Mouse (Mus musculus) limb, embryonic 14.5 days (tissue): ENCODE data around the gene Vmn1r88. TPM values are rescaled to one million over a fixed set of nuclear protein-coding genes. Genes with fewer than 3 reads are reported as not detected.

Experiments used
- ATAC-seq: fragments of 200-750 bp; cut with Nextera tagmentation; 2 replicates; pipeline ENCODE4 v1.8.0; 2017; ENCODE audit warnings: low read depth, moderate number of reproducible peaks, moderate TSS enrichment; ENCODE audit not compliant: low FRiP score
- DNase-seq: peaks from one replicate; pipeline ENCODE4 v3.0.0-alpha.2; 2015; ENCODE audit warnings: low spot score
- H3K27ac ChIP-seq: fragments of 300-500 bp; sonication (generic); replicated peaks from 2 replicates; pipeline ENCODE4 v1.5.1; 2014; ENCODE audit warnings: low read depth, mild to moderate bottlenecking, low read length, moderate library complexity, mixed read lengths
- H3K27me3 ChIP-seq: fragments of 300-500 bp; sonication (generic); 2 replicates; pipeline ENCODE4 v1.6.1; 2014; ENCODE audit warnings: low read length, mixed read lengths; ENCODE audit not compliant: control insufficient read depth, insufficient read depth
- H3K36me3 ChIP-seq: fragments of 300-500 bp; sonication (generic); 2 replicates; pipeline ENCODE4 v1.6.1; 2014; ENCODE audit warnings: mild to moderate bottlenecking, low read length, moderate library complexity, mixed read lengths; ENCODE audit not compliant: control insufficient read depth, insufficient read depth
- H3K4me1 ChIP-seq: fragments of 300-500 bp; sonication (generic); 2 replicates; pipeline ENCODE4 v1.6.1; 2014; ENCODE audit warnings: antibody characterized with exemption, low read length, mixed read lengths; ENCODE audit not compliant: control insufficient read depth, insufficient read depth
- H3K4me2 ChIP-seq: fragments of 300-500 bp; sonication (generic); replicated peaks from 2 replicates; pipeline ENCODE4 v1.6.1; 2014; ENCODE audit warnings: low read depth, mild to moderate bottlenecking, low read length, moderate library complexity; ENCODE audit not compliant: severe bottlenecking
- H3K4me3 ChIP-seq: fragments of 300-500 bp; sonication (generic); replicated peaks from 2 replicates; pipeline ENCODE4 v1.5.1; 2014; ENCODE audit warnings: low read length
- H3K9ac ChIP-seq: fragments of 300-500 bp; sonication (generic); 2 replicates; pipeline ENCODE4 v1.6.1; 2014; ENCODE audit warnings: mild to moderate bottlenecking, low read depth, low read length, moderate library complexity; ENCODE audit not compliant: severe bottlenecking
- H3K9me3 ChIP-seq: fragments of 300-500 bp; sonication (generic); 2 replicates; pipeline ENCODE4 v1.6.1; 2016; ENCODE audit warnings: low read length; ENCODE audit not compliant: control insufficient read depth
- POLR2A ChIP-seq: fragments of 200-500 bp; IDR thresholded peaks from 2 replicates; pipeline ENCODE4 v1.8.0; 2012; ENCODE audit warnings: inconsistent platforms, mild to moderate bottlenecking, moderate library complexity, borderline replicate concordance; ENCODE audit not compliant: insufficient read depth, insufficient read length; ENCODE audit errors: extremely low read depth
- WGBS: fragments of 180-500 bp; shearing (Covaris S2); extraction: QIAGEN DNeasy Blood & Tissue Kit; methylation state at CpG from one replicate; pipeline ENCODE4 v1.1.7; 2014; 5-methylcytosine and 5-hydroxymethylcytosine counted together
- polyA plus RNA-seq, 2 experiments: library from polyadenylated mRNA; depleted of rRNA in 1 of 2; stranded (reverse) in 1 of 2; unstranded in 1 of 2; fragments of >200 nt; fragmentation: Nextera tagmentation in 1 of 2; extraction: Ambion mirVana in 1 of 2; gene quantifications; 2 replicates each; pipeline versions ENCODE4 v1.2.1 to v1.2.3; 2012 to 2014

Gene Vmn1r88
- polyA plus RNA-seq, 2 experiments, result 0.01 TPM; not detected in 1

- H3K4me3 ChIP-seq, result no peak within 1 kb of the TSS
- WGBS, result 75% methylated on average over 1 of the region's 1 CpGs
- H3K27ac ChIP-seq, result no peak within 1 kb of the TSS
- no peak within 1 kb of the TSS for H3K9ac ChIP-seq
- H3K4me2 ChIP-seq, result no peak within 1 kb of the TSS
- DNase-seq, result no peak
- H3K4me1 ChIP-seq, result no peaks in the 10 kb centered on the region
- no peaks in the 10 kb centered on the region for H3K9me3 ChIP-seq
- TF ChIP-seq POLR2A, result no peak
- ATAC-seq, result no peak
- H3K27me3 ChIP-seq, result no peaks in the 10 kb centered on the region
- no peaks in the 10 kb centered on the region for H3K36me3 ChIP-seq
Measured at GRCm38 (mm10) chr7:13140057-13140456, 19.3 kb upstream of the Vmn1r88 start, which contains the start of gene Vmn1r87. Vmn1r87 (minus strand) TSS chr7:13140157.

GRCm38 (mm10) chr7:13212720-13213119, 53.4 kb downstream of the Vmn1r88 start, which contains the start of gene Vmn1r89:
Vmn1r89 (plus strand) TSS chr7:13213020.
- Histone ChIP-seq H3K9me3 (no peaks in the 10 kb centered on the region), H3K4me2 (no peak within 1 kb of the TSS), H3K4me1 (no peaks in the 10 kb centered on the region), H3K27ac (no peak within 1 kb of the TSS), H3K9ac (no peak within 1 kb of the TSS), H3K36me3 (no peaks in the 10 kb centered on the region), H3K27me3 (no peaks in the 10 kb centered on the region), H3K4me3 (no peak within 1 kb of the TSS)
- DNase-seq, result no peak
- no peak for TF ChIP-seq POLR2A
- no peak for ATAC-seq

Other genes with a start within 250 kb of the Vmn1r88 start
- gene Rps5, start 237.3 kb upstream of the Vmn1r88 start, polyA plus RNA-seq (2012; rRNA removed), result 3,045 and 3,888 TPM in 2 replicates
- gene Rps5, start 237.3 kb upstream of the Vmn1r88 start, polyA plus RNA-seq (2014; fragmentation: Nextera tagmentation; extraction: Ambion mirVana), result 1,462 and 1,509 TPM in 2 replicates
- 1.8 and 2.3 TPM in 2 replicates for gene Rnf225, start 232.2 kb upstream of the Vmn1r88 start, polyA plus RNA-seq (2012; rRNA removed)
- gene Rnf225, start 232.2 kb upstream of the Vmn1r88 start, polyA plus RNA-seq (2014; fragmentation: Nextera tagmentation; extraction: Ambion mirVana), result 0.83 and 0.86 TPM in 2 replicates
- gene Zfp324, start 193.7 kb upstream of the Vmn1r88 start, polyA plus RNA-seq (2012; rRNA removed), result 9.8 and 12.0 TPM in 2 replicates
- gene Zfp324, start 193.7 kb upstream of the Vmn1r88 start, polyA plus RNA-seq (2014; fragmentation: Nextera tagmentation; extraction: Ambion mirVana), result 9.5 and 11.4 TPM in 2 replicates
- gene Zfp446, start 181.7 kb upstream of the Vmn1r88 start, polyA plus RNA-seq (2012; rRNA removed), result 10.1 and 12.5 TPM in 2 replicates
- 3.5 and 5.4 TPM in 2 replicates for gene Zfp446, start 181.7 kb upstream of the Vmn1r88 start, polyA plus RNA-seq (2014; fragmentation: Nextera tagmentation; extraction: Ambion mirVana)
- gene Slc27a5, start 161.4 kb upstream of the Vmn1r88 start, polyA plus RNA-seq (2012; rRNA removed), result 0.23 and 0.26 TPM in 2 replicates
- gene Slc27a5, start 161.4 kb upstream of the Vmn1r88 start, polyA plus RNA-seq (2014; fragmentation: Nextera tagmentation; extraction: Ambion mirVana), result not detected in 2 replicates
- gene Trim28, start 160.5 kb upstream of the Vmn1r88 start, polyA plus RNA-seq (2012; rRNA removed), result 610 and 816 TPM in 2 replicates
- gene Trim28, start 160.5 kb upstream of the Vmn1r88 start, polyA plus RNA-seq (2014; fragmentation: Nextera tagmentation; extraction: Ambion mirVana), result 408 and 456 TPM in 2 replicates
- 29.3 and 46.7 TPM in 2 replicates for gene Zbtb45, start 149.5 kb upstream of the Vmn1r88 start, polyA plus RNA-seq (2012; rRNA removed)
- 25.5 and 25.8 TPM in 2 replicates for gene Zbtb45, start 149.5 kb upstream of the Vmn1r88 start, polyA plus RNA-seq (2014; fragmentation: Nextera tagmentation; extraction: Ambion mirVana)
- 97.3 and 151 TPM in 2 replicates for gene Chmp2a, start 124.8 kb upstream of the Vmn1r88 start, polyA plus RNA-seq (2012; rRNA removed)
- 164 TPM in 2 replicates for gene Chmp2a, start 124.8 kb upstream of the Vmn1r88 start, polyA plus RNA-seq (2014; fragmentation: Nextera tagmentation; extraction: Ambion mirVana)
- 294 and 308 TPM in 2 replicates for gene Ube2m, start 121.3 kb upstream of the Vmn1r88 start, polyA plus RNA-seq (2012; rRNA removed)
- 159 and 165 TPM in 2 replicates for gene Ube2m, start 121.3 kb upstream of the Vmn1r88 start, polyA plus RNA-seq (2014; fragmentation: Nextera tagmentation; extraction: Ambion mirVana)
- 5.3 and 7.1 TPM in 2 replicates for gene Mzf1, start 104.8 kb upstream of the Vmn1r88 start, polyA plus RNA-seq (2012; rRNA removed)
- gene Mzf1, start 104.8 kb upstream of the Vmn1r88 start, polyA plus RNA-seq (2014; fragmentation: Nextera tagmentation; extraction: Ambion mirVana), result 1.9 and 2.5 TPM in 2 replicates
- gene Vmn1r85, start 64.4 kb upstream of the Vmn1r88 start, polyA plus RNA-seq (2012; rRNA removed), result 0.01 TPM in 1 of 2 replicates, not detected in the other
- gene Vmn1r85, start 64.4 kb upstream of the Vmn1r88 start, polyA plus RNA-seq (2014; fragmentation: Nextera tagmentation; extraction: Ambion mirVana), result not detected in 2 replicates
- gene Vmn1r86, start 39.7 kb upstream of the Vmn1r88 start, polyA plus RNA-seq (2012; rRNA removed), result not detected in 2 replicates
- gene Vmn1r86, start 39.7 kb upstream of the Vmn1r88 start, polyA plus RNA-seq (2014; fragmentation: Nextera tagmentation; extraction: Ambion mirVana), result not detected in 2 replicates
- gene Vmn1r87, start 19.4 kb upstream of the Vmn1r88 start, polyA plus RNA-seq (2012; rRNA removed), result not detected in 2 replicates
- gene Vmn1r87, start 19.4 kb upstream of the Vmn1r88 start, polyA plus RNA-seq (2014; fragmentation: Nextera tagmentation; extraction: Ambion mirVana), result not detected in 2 replicates
- not detected in 2 replicates for gene Vmn1r89, start 53.5 kb downstream of the Vmn1r88 start, polyA plus RNA-seq (2012; rRNA removed)
- not detected in 2 replicates for gene Vmn1r89, start 53.5 kb downstream of the Vmn1r88 start, polyA plus RNA-seq (2014; fragmentation: Nextera tagmentation; extraction: Ambion mirVana)
- gene Lig1, start 117.7 kb downstream of the Vmn1r88 start, polyA plus RNA-seq (2012; rRNA removed), result 65.2 and 75.9 TPM in 2 replicates
- 88.2 and 104 TPM in 2 replicates for gene Lig1, start 117.7 kb downstream of the Vmn1r88 start, polyA plus RNA-seq (2014; fragmentation: Nextera tagmentation; extraction: Ambion mirVana)
- 9.7 and 14.9 TPM in 2 replicates for gene Zswim9, start 119.2 kb downstream of the Vmn1r88 start, polyA plus RNA-seq (2012; rRNA removed)
- gene Zswim9, start 119.2 kb downstream of the Vmn1r88 start, polyA plus RNA-seq (2014; fragmentation: Nextera tagmentation; extraction: Ambion mirVana), result 6.9 and 7.2 TPM in 2 replicates
- gene Pla2g4c, start 165.1 kb downstream of the Vmn1r88 start, polyA plus RNA-seq (2012; rRNA removed), result 1.9 and 2.4 TPM in 2 replicates
- 0.73 and 1.0 TPM in 2 replicates for gene Pla2g4c, start 165.1 kb downstream of the Vmn1r88 start, polyA plus RNA-seq (2014; fragmentation: Nextera tagmentation; extraction: Ambion mirVana)
- 0.11 and 0.14 TPM in 2 replicates for gene Cabp5, start 238.6 kb downstream of the Vmn1r88 start, polyA plus RNA-seq (2012; rRNA removed)
- gene Cabp5, start 238.6 kb downstream of the Vmn1r88 start, polyA plus RNA-seq (2014; fragmentation: Nextera tagmentation; extraction: Ambion mirVana), result not detected in 2 replicates